Mouse (Mus musculus): ENCODE data around the gene Gm11273. TPM values are rescaled to one million over a fixed set of nuclear protein-coding genes. Genes with fewer than 3 reads are reported as not detected.
A peak's percentile ranks its signal among the peaks of the same experiment; 100 is the strongest.
"Not testable (repeated sequence)": the region's sequence is repeated elsewhere in the genome, so short reads cannot be mapped to it uniquely, and the experiment has no call there.

The Gm11273 gene
- polyA plus RNA-seq, 1 experiment from 2014 or later = 416 TPM

- POLR2A ChIA-PET = no interaction called here
- TF ChIP-seq CTCF (IDR thresholded peaks at IDR 0.05) = no peak
- peaks cover 22% of the 10 kb centered on the region for H3K27me3 ChIP-seq
- DNase-seq (ENCODE audit: low read depth, low spot score) = no peak
- CTCF ChIA-PET = no interaction called here
- ATAC-seq = no peak
- in situ Hi-C loops (cut with MboI; ENCODE audit: low pct_unique_long_range_greater_than_20kb) = no loop called here
Measured at GRCm38 (mm10) chr13:21472427-21472826, 28.8 kb downstream of the Gm11273 start.

- DNase-seq (ENCODE audit: low read depth, low spot score) = no peak
- in situ Hi-C loops (cut with MboI; ENCODE audit: low pct_unique_long_range_greater_than_20kb) = no loop called here
- POLR2A ChIA-PET = no interaction called here
- CTCF ChIA-PET = no interaction called here
- TF ChIP-seq CTCF (IDR thresholded peaks at IDR 0.05) = no peak
- ATAC-seq = no peak
- peaks cover 40% of the 10 kb centered on the region for H3K27me3 ChIP-seq
Measured at GRCm38 (mm10) chr13:21469097-21469496, 32.1 kb downstream of the Gm11273 start.

- DNase-seq (ENCODE audit: low read depth, low spot score) (no peak), ATAC-seq (peak; percentile 93)
- TF ChIP-seq CTCF (IDR thresholded peaks at IDR 0.05) = no peak
- ChIA-PET CTCF (no interaction called here), POLR2A (no interaction called here)
- in situ Hi-C loops (cut with MboI; ENCODE audit: low pct_unique_long_range_greater_than_20kb) = no loop called here
- peaks cover 40% of the 10 kb centered on the region for H3K27me3 ChIP-seq
Measured at GRCm38 (mm10) chr13:21468061-21469019, 32.9 kb downstream of the Gm11273 start, which contains the start of gene Nkapl. Gene Nkapl, minus strand, starts transcription at chr13:21468509.

- no peak for TF ChIP-seq CTCF (IDR thresholded peaks at IDR 0.05)
- ChIA-PET POLR2A (interaction anchor here (0.8 kb wide), 2 partner anchors 19 to 943 kb away, joined by 3 read pairs; no protein-coding TSS in a partner anchor), CTCF (no interaction called here)
- no peak for DNase-seq (ENCODE audit: low read depth, low spot score)
- ATAC-seq = no peak
- peaks cover 40% of the 10 kb centered on the region for H3K27me3 ChIP-seq
- in situ Hi-C loops (cut with MboI; ENCODE audit: low pct_unique_long_range_greater_than_20kb) = no loop called here
Measured at GRCm38 (mm10) chr13:21467336-21467735, 33.9 kb downstream of the Gm11273 start.

GRCm38 (mm10) chr13:21462516-21462915 lies 38.7 kb downstream of the Gm11273 start:
- POLR2A ChIA-PET; DNase-seq (ENCODE audit: low read depth, low spot score); in situ Hi-C loops (cut with MboI; ENCODE audit: low pct_unique_long_range_greater_than_20kb): not testable (repeated sequence)

GRCm38 (mm10) chr13:21456347-21456746 lies 44.9 kb downstream of the Gm11273 start:
- no peak for ATAC-seq

More at GRCm38 (mm10) chr13:21462516-21462915, 38.7 kb downstream of the Gm11273 start:
- CTCF ChIA-PET = interaction anchor here (1.6 kb wide), 1 partner anchor 16 kb away, joined by 3 read pairs; no protein-coding TSS in a partner anchor
- not testable (repeated sequence) for ATAC-seq
- H3K27me3 ChIP-seq = peaks cover 19% of the 10 kb centered on the region

GRCm38 (mm10) chr13:21454133-21454532 lies 47.1 kb downstream of the Gm11273 start:
- CTCF ChIA-PET = interaction anchor here (1.7 to 2.1 kb wide), 2 partner anchors 12 to 15 kb away, joined by 3 to 5 read pairs; partner anchors contain the start of gene Pgbd1
- ATAC-seq (no peak), DNase-seq (ENCODE audit: low read depth, low spot score) (no peak)
- POLR2A ChIA-PET = interaction anchor here (0.8 kb wide), 1 partner anchor 24 kb away, joined by 3 read pairs; no protein-coding TSS in a partner anchor
- in situ Hi-C loops (cut with MboI; ENCODE audit: low pct_unique_long_range_greater_than_20kb) = loop anchor here (10.0 kb wide), 1 partner anchor 49 kb away; the partner anchor contains the start of gene Zkscan3
- H3K27me3 ChIP-seq = no peaks in the 10 kb centered on the region
- no peak for TF ChIP-seq CTCF (IDR thresholded peaks at IDR 0.05)

More at GRCm38 (mm10) chr13:21456347-21456746, 44.9 kb downstream of the Gm11273 start:
- TF ChIP-seq CTCF (IDR thresholded peaks at IDR 0.05) = no peak
- no peak for DNase-seq (ENCODE audit: low read depth, low spot score)
- CTCF ChIA-PET = no interaction called here
- no peaks in the 10 kb centered on the region for H3K27me3 ChIP-seq
- POLR2A ChIA-PET = no interaction called here
- in situ Hi-C loops (cut with MboI; ENCODE audit: low pct_unique_long_range_greater_than_20kb) = loop anchor here (10.0 kb wide), 1 partner anchor 52 kb away; the partner anchor contains the start of gene Zkscan3

GRCm38 (mm10) chr13:21453449-21453848 lies 47.8 kb downstream of the Gm11273 start, which contains the start of gene Zscan26:
Gene Zscan26, minus strand, starts transcription at chr13:21453730.
- peak; percentile 58 for DNase-seq (ENCODE audit: low read depth, low spot score)
- peak; percentile 94 for ATAC-seq
- no peak for TF ChIP-seq CTCF (IDR thresholded peaks at IDR 0.05)
- POLR2A ChIA-PET = interaction anchor here (1.2 kb wide), 1 partner anchor 51 kb away, joined by 9 read pairs; the partner anchor contains the start of gene Zkscan3
- CTCF ChIA-PET = interaction anchor here (0.9 to 2.1 kb wide), 4 partner anchors 12 to 54 kb away, joined by 3 to 5 read pairs (median 4); partner anchors contain the start of gene Pgbd1
- no peaks in the 10 kb centered on the region for H3K27me3 ChIP-seq
- in situ Hi-C loops (cut with MboI; ENCODE audit: low pct_unique_long_range_greater_than_20kb) = loop anchor here (10.0 kb wide), 1 partner anchor 49 kb away; the partner anchor contains the start of gene Zkscan3

- DNase-seq (ENCODE audit: low read depth, low spot score) (no peak), ATAC-seq (no peak)
- ChIA-PET POLR2A (interaction anchor here (1.2 kb wide), 1 partner anchor 50 kb away, joined by 9 read pairs; the partner anchor contains the start of gene Zkscan3), CTCF (interaction anchor here (0.9 to 2.1 kb wide), 4 partner anchors 11 to 53 kb away, joined by 3 to 5 read pairs (median 4); partner anchors contain the start of gene Pgbd1)
- TF ChIP-seq CTCF (IDR thresholded peaks at IDR 0.05) = no peak
- in situ Hi-C loops (cut with MboI; ENCODE audit: low pct_unique_long_range_greater_than_20kb) = loop anchor here (10.0 kb wide), 1 partner anchor 48 kb away; the partner anchor contains the start of gene Zkscan3
- no peaks in the 10 kb centered on the region for H3K27me3 ChIP-seq
Measured at GRCm38 (mm10) chr13:21453042-21453441, 48.2 kb downstream of the Gm11273 start.

Other genes with a start within 250 kb of the Gm11273 start
- gene Gpx5, start 208.7 kb downstream of the Gm11273 start, polyA plus RNA-seq (2021) = not detected
- gene Gpx6, start 189.3 kb downstream of the Gm11273 start, polyA plus RNA-seq (2021) = not detected
- gene Olfr1367, start 154.5 kb downstream of the Gm11273 start, polyA plus RNA-seq (2021) = not detected
- gene Zscan12, start 138.6 kb downstream of the Gm11273 start, polyA plus RNA-seq (2021) = 10.4 TPM
- gene Zkscan3, start 98.7 kb downstream of the Gm11273 start, polyA plus RNA-seq (2021) = 54.0 TPM
- 0.17 TPM for gene Pgbd1, start 60.4 kb downstream of the Gm11273 start, polyA plus RNA-seq (2021)
- gene Zscan26, start 47.7 kb downstream of the Gm11273 start, polyA plus RNA-seq (2021) = 25.5 TPM
- 0.42 TPM for gene Nkapl, start 32.9 kb downstream of the Gm11273 start, polyA plus RNA-seq (2021)
- 2.5 TPM for gene Zkscan4, start 22.5 kb downstream of the Gm11273 start, polyA plus RNA-seq (2021)
- not detected for gene Gm10065, start 22.0 kb downstream of the Gm11273 start, polyA plus RNA-seq (2021)
- 34.4 TPM for gene AK157302, start 6.2 kb downstream of the Gm11273 start, polyA plus RNA-seq (2021)
- gene Zkscan8, start 29.7 kb upstream of the Gm11273 start, polyA plus RNA-seq (2021) = 12.5 TPM
- gene Olfr1366, start 41.4 kb upstream of the Gm11273 start, polyA plus RNA-seq (2021) = 0.01 TPM
- 0.09 TPM for gene Olfr1535, start 58.5 kb upstream of the Gm11273 start, polyA plus RNA-seq (2021)
- gene Olfr1364, start 80.3 kb upstream of the Gm11273 start, polyA plus RNA-seq (2021) = not detected
- gene Olfr1362, start 112.6 kb upstream of the Gm11273 start, polyA plus RNA-seq (2021) = not detected
- gene Olfr11, start 141.1 kb upstream of the Gm11273 start, polyA plus RNA-seq (2021) = not detected
- gene Olfr1361, start 162.0 kb upstream of the Gm11273 start, polyA plus RNA-seq (2021) = not detected
- gene Olfr1360, start 176.0 kb upstream of the Gm11273 start, polyA plus RNA-seq (2021) = not detected
- not detected for gene Olfr1359, start 196.7 kb upstream of the Gm11273 start, polyA plus RNA-seq (2021)
- gene Hist1h2bl, start 214.7 kb upstream of the Gm11273 start, polyA plus RNA-seq (2021) = 1.1 TPM
- not detected for gene Hist1h2ai, start 215.0 kb upstream of the Gm11273 start, polyA plus RNA-seq (2021)
- 4.9 TPM for gene Hist1h3h, start 216.2 kb upstream of the Gm11273 start, polyA plus RNA-seq (2021)
- gene Hist1h2bm, start 220.6 kb upstream of the Gm11273 start, polyA plus RNA-seq (2021) = not detected
- 1.2 TPM for gene Hist1h4j, start 233.6 kb upstream of the Gm11273 start, polyA plus RNA-seq (2021)
- gene Hist1h4k, start 249.1 kb upstream of the Gm11273 start, polyA plus RNA-seq (2021) = 6.5 TPM